Comparison of ENCODE assay signal across 8 mouse cellular contexts in the genomic region with DNA sequence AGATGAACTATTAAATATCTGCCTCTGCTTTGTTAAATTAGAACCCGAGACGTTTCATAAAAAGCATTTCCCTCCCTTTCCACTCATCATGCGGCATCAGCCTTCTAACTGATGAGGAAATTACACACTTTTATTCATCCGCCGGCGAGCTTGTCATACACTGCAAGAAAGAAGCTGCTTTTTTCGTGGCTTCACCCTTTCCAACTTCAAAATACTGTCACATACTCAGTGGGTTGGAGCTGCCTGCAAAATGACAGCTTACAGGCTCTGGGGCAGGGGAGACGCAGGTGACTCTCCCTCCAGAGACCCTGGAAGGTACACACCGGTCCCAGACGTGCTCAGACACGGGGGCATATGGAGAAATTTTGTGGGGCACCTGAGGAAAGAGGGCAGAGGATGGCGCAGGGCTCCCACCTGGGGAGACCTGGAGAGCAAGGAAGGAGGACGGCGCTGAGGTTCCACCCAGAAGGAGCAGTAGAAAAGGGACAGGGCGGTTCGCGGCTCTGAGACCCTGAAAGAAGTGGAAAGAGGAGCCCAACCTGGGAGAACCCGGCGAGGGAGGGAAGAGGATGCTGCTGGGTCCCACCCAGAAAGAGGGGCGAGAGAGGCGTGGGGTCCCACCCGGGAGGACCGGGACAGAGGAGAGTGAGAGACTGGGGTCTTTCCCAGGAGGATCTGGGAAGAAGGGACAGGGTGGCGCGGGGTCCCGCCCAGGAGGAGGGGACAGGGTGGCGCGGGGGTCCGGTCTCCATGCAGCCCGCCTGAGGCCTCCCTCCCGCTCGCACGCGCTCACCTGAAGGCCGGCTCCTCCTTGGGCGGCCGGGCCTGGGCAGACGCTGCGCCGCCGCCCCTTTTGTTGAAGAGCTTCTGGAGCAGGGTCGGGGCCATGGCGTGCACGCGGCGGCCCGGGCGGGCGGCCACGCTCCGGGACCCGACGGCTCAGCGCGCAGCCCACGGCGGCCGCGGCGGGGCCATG. TPM values are rescaled to one million over a fixed set of nuclear protein-coding genes. Genes with fewer than 3 reads are reported as not detected.
DNase-seq lines count a peak whose midpoint lies in the region; ATAC-seq and TF ChIP-seq lines count a peak whose summit lies in the region.

No protein-coding gene starts in this region.

- no peak for TF ChIP-seq POLR2A in cerebellum, adult 2 months (IDR thresholded peaks at IDR 0.05; ENCODE audit: borderline replicate concordance, insufficient read depth, low read length)

- TF ChIP-seq EP300 in stomach, postnatal 0 days (optimal IDR thresholded peaks at IDR 0.05) = no peak

- H3K9me3 ChIP-seq in forebrain, postnatal 0 days (ENCODE audit: low read length) = no peaks in the 10 kb centered on the region
- H3K9me3 ChIP-seq in midbrain, embryonic 10.5 days (replicated peaks) = no peaks in the 10 kb centered on the region
- no peaks in the 10 kb centered on the region for H3K9me3 ChIP-seq in stomach, postnatal 0 days (ENCODE audit: control insufficient read depth, low read length)

- H3K4me1 ChIP-seq in cerebellum, adult 2 months (ENCODE audit: control insufficient read depth, insufficient read depth, low read length) = peaks cover 16% of the 10 kb centered on the region; the same call in 1 of the 2 replicates
- no peaks in the 10 kb centered on the region; the same call in 1 of the 2 replicates for H3K4me1 ChIP-seq in forebrain, postnatal 0 days (ENCODE audit: insufficient read depth)
- peaks cover 19% of the 10 kb centered on the region for H3K4me1 ChIP-seq in midbrain, embryonic 10.5 days
- no peaks in the 10 kb centered on the region for H3K4me1 ChIP-seq in stomach, postnatal 0 days (replicated peaks; ENCODE audit: control insufficient read depth, insufficient read depth)

- H3K4me2 ChIP-seq in forebrain, postnatal 0 days (ENCODE audit: low read depth) = peak overlapping the region; percentile 62
- peak overlapping the region; percentile 93 for H3K4me2 ChIP-seq in stomach, postnatal 0 days (replicated peaks; ENCODE audit: low read depth)

- H3K9ac ChIP-seq in forebrain, postnatal 0 days = peak overlapping the region; percentile 86
- peak overlapping the region; percentile 76 for H3K9ac ChIP-seq in stomach, postnatal 0 days (ENCODE audit: low read length)

- ATAC-seq in cerebellum, adult (ENCODE audit: insufficient number of reproducible peaks, low FRiP score, low TSS enrichment) = peak; percentile 47
- peak; percentile 6; the same call in 1 of the 2 replicates for ATAC-seq in forebrain, postnatal 0 days
- ATAC-seq in stomach, postnatal 0 days (ENCODE audit: low FRiP score, low TSS enrichment) = peak; percentile 65

- no peaks in the 10 kb centered on the region for H3K27me3 ChIP-seq in cerebellum, adult 2 months (ENCODE audit: control insufficient read depth, insufficient read depth, low read length)
- H3K27me3 ChIP-seq in forebrain, postnatal 0 days (ENCODE audit: insufficient read depth, low read length) = no peaks in the 10 kb centered on the region
- H3K27me3 ChIP-seq in midbrain, embryonic 10.5 days (ENCODE audit: low read depth, poor library complexity, severe bottlenecking) = 0 out of 2 replicates have a peak, but pooled peaks cover 5% of the 10 kb centered on the region
- H3K27me3 ChIP-seq in stomach, postnatal 0 days (ENCODE audit: control insufficient read depth, insufficient read depth, low read length) = no peaks in the 10 kb centered on the region

- TF ChIP-seq CTCF in cerebellum, adult 2 months (IDR thresholded peaks at IDR 0.05; ENCODE audit: borderline replicate concordance, insufficient read depth, low read depth, low read length) = no peak
- no peak for TF ChIP-seq CTCF in forebrain, postnatal 0 days (IDR thresholded peaks at IDR 0.05; ENCODE audit: low read depth)
- TF ChIP-seq CTCF in stomach, postnatal 0 days (IDR thresholded peaks at IDR 0.05; ENCODE audit: low read depth) = no peak

- H3K36me3 ChIP-seq in forebrain, postnatal 0 days (ENCODE audit: insufficient read depth) = no peaks in the 10 kb centered on the region
- no peaks in the 10 kb centered on the region for H3K36me3 ChIP-seq in midbrain, embryonic 10.5 days
- H3K36me3 ChIP-seq in stomach, postnatal 0 days (ENCODE audit: control insufficient read depth, insufficient read depth, low read length) = no peaks in the 10 kb centered on the region

- DNase-seq in cerebellum, adult 11 months = no peak
- DNase-seq in 3T3-L1 (ENCODE audit: low read depth, low spot score) = peak; percentile 43
- peak; percentile 44 to 62 for DNase-seq in cerebellum, adult 2 months
- peak; percentile 51 for DNase-seq in forebrain, postnatal 0 days
- DNase-seq in kidney, postnatal 25 days = peak; percentile 23 to 53
- no peak for DNase-seq in midbrain, embryonic 10.5 days (ENCODE audit: low spot score)
- DNase-seq in stomach, postnatal 0 days (ENCODE audit: low spot score) = no peak

- WGBS in cerebellum, adult 2 months = 2% methylated on average over 60 of the region's 60 CpGs
- 6% methylated on average over 46 of the region's 60 CpGs for WGBS in forebrain, postnatal 0 days
- 4% methylated on average over 59 of the region's 60 CpGs for WGBS in midbrain, embryonic 10.5 days
- WGBS in stomach, postnatal 0 days = 1% methylated on average over 56 of the region's 60 CpGs

- peak overlapping the region; percentile 62 for H3K27ac ChIP-seq in cerebellum, adult 2 months (ENCODE audit: insufficient read depth, low read length)
- H3K27ac ChIP-seq in forebrain, postnatal 0 days (ENCODE audit: low read depth, low read length) = peak overlapping the region; percentile 84
- H3K27ac ChIP-seq in midbrain, embryonic 10.5 days (replicated peaks) = peak overlapping the region; percentile 90
- H3K27ac ChIP-seq in stomach, postnatal 0 days (replicated peaks) = peak overlapping the region; percentile 89

- H3K4me3 ChIP-seq in cerebellum, adult 2 months (replicated peaks; ENCODE audit: insufficient read depth, low read depth, low read length) = peak overlapping the region; percentile 90
- H3K4me3 ChIP-seq in forebrain, postnatal 0 days (ENCODE audit: low read depth, low read length) = peak overlapping the region; percentile 86
- peak overlapping the region; percentile 87 for H3K4me3 ChIP-seq in midbrain, embryonic 10.5 days
- H3K4me3 ChIP-seq in stomach, postnatal 0 days (ENCODE audit: low read depth, low read length) = peak overlapping the region; percentile 77

RNA-seq across cellular contexts. Expression of a gene that starts 0.6 kb away (rescaled TPM):
- 16.3 and 17.3 TPM in 2 replicates for polyA plus RNA-seq in cerebellum, adult 2 months (2012; rRNA removed)
- total RNA-seq in forebrain, postnatal 0 days (2014; rRNA removed) = 31.2 and 37.7 TPM in 2 replicates
- 3.1 and 5.1 TPM in 2 replicates for polyA plus RNA-seq in forebrain, postnatal 0 days (2015; fragmentation: Nextera tagmentation; extraction: Ambion mirVana)
- polyA plus RNA-seq in midbrain, embryonic 10.5 days (2016; fragmentation: Nextera tagmentation; extraction: Ambion mirVana) = 4.3 and 4.4 TPM in 2 replicates
- 2.5 and 2.6 TPM in 2 replicates for polyA plus RNA-seq in stomach, postnatal 0 days (2015; fragmentation: Nextera tagmentation; extraction: Ambion mirVana)

RNA-seq across cellular contexts. Expression of a gene that starts 24.1 kb away (rescaled TPM):
- polyA plus RNA-seq in cerebellum, adult 2 months (2012; rRNA removed) = 71.7 and 74.2 TPM in 2 replicates
- total RNA-seq in forebrain, postnatal 0 days (2014; rRNA removed) = 90.5 and 106 TPM in 2 replicates
- polyA plus RNA-seq in forebrain, postnatal 0 days (2015; fragmentation: Nextera tagmentation; extraction: Ambion mirVana) = 132 and 135 TPM in 2 replicates
- 197 and 224 TPM in 2 replicates for polyA plus RNA-seq in midbrain, embryonic 10.5 days (2016; fragmentation: Nextera tagmentation; extraction: Ambion mirVana)
- polyA plus RNA-seq in stomach, postnatal 0 days (2015; fragmentation: Nextera tagmentation; extraction: Ambion mirVana) = 38.3 and 39.0 TPM in 2 replicates

Comparison
In these comparisons a context has a peak if more than half of its experiments do, and no peak if none do; other contexts are left out.
1. DNase-seq: peak in 3T3-L1 (single experiment), cerebellum, adult 2 months (2 of 2), forebrain, postnatal 0 days (single experiment) and kidney, postnatal 25 days (2 of 2); none in cerebellum, adult 11 months (single experiment), midbrain, embryonic 10.5 days (single experiment) and stomach, postnatal 0 days (single experiment).
2. ATAC-seq: peak in every context shown above with its lines; median percentile 65 in stomach, postnatal 0 days; 47 in cerebellum, adult; 6 in forebrain, postnatal 0 days.
3. Peak in every context shown above with its lines, with median percentiles within 50 percentile points of each other: H3K27ac ChIP-seq and H3K4me3 ChIP-seq.